Mouse (Mus musculus) C2C12 (cell line): ENCODE results near the gene Ccdc93. TPM values are rescaled to one million over a fixed set of nuclear protein-coding genes. Genes with fewer than 3 reads are reported as not detected.

ENCODE experiments used
- H3K27me3 ChIP-seq: one replicate; pipeline ENCODE4 v1.6.1; 2011; ENCODE audit not compliant: control insufficient read depth, insufficient read depth, insufficient read length
- H3K36me3 ChIP-seq: one replicate; pipeline ENCODE4 v1.6.1; 2011; ENCODE audit not compliant: control insufficient read depth, insufficient read depth
- H3K4me3 ChIP-seq: one replicate; pipeline ENCODE4 v1.5.1; 2011; ENCODE audit warnings: mild to moderate bottlenecking, control low read depth; ENCODE audit not compliant: poor library complexity, insufficient read depth, severe bottlenecking
- H3K79me2 ChIP-seq: one replicate; pipeline ENCODE4 v1.6.1; 2011; ENCODE audit not compliant: control insufficient read depth, insufficient read depth
- H3K79me3 ChIP-seq: one replicate; pipeline ENCODE4 v1.6.1; 2011; ENCODE audit warnings: low read depth, control low read depth
- H3ac ChIP-seq: one replicate; pipeline ENCODE3; 2011; ENCODE audit warnings: low read depth; ENCODE audit not compliant: control insufficient read depth, insufficient read length
- CEBPB ChIP-seq: IDR thresholded peaks from one replicate; pipeline ENCODE4 v1.6.1; 2011; ENCODE audit warnings: low read depth, mild to moderate bottlenecking, control low read depth, moderate library complexity
- CTCF ChIP-seq: IDR thresholded peaks from one replicate; pipeline ENCODE4 v1.5.1; 2011; ENCODE audit not compliant: control insufficient read depth, insufficient read depth, insufficient read length
- FOSL1 ChIP-seq: IDR thresholded peaks from one replicate; pipeline ENCODE4 v1.8.0; 2011; ENCODE audit warnings: mild to moderate bottlenecking, low read length; ENCODE audit not compliant: poor library complexity, insufficient read depth, severe bottlenecking
- MAX ChIP-seq: IDR thresholded peaks from one replicate; pipeline ENCODE4 v1.6.1; 2011; ENCODE audit warnings: mild to moderate bottlenecking, control low read depth
- MYOD1 ChIP-seq: IDR thresholded peaks from one replicate; pipeline ENCODE4 v1.6.1; 2011; ENCODE audit warnings: low read depth; ENCODE audit not compliant: control insufficient read depth, insufficient read length
- MYOG ChIP-seq: IDR thresholded peaks from one replicate; pipeline ENCODE4 v1.6.1; 2011; ENCODE audit not compliant: control insufficient read depth, insufficient read length; ENCODE audit errors: extremely low read depth
- USF1 ChIP-seq: IDR thresholded peaks from one replicate; pipeline ENCODE4 v1.6.1; 2011; ENCODE audit warnings: low read depth, mild to moderate bottlenecking, control low read depth, moderate library complexity
- long read RNA-seq, 2 experiments: library from polyadenylated mRNA; unstranded; transcript quantifications; one replicate each; pipeline ENCODE4 v2.0.0; 2019 to 2020
- polyA plus RNA-seq: library from polyadenylated mRNA; unstranded; fragments of >200 nt; fragmentation: generic; extraction: Trizol; gene quantifications from one replicate; pipeline ENCODE4 v1.2.1, GENCODE M21; 2012; ENCODE audit warnings: missing spikeins

Gene Ccdc93
- 8.4 TPM for polyA plus RNA-seq
- long read RNA-seq, experiment 1, full-length matches to known transcripts: 9 of 10 reads
- long read RNA-seq, experiment 1, partial matches to known transcripts: 0 of 10 reads
- long read RNA-seq, experiment 1, other reads (novel, unspliced or antisense): 1 of 10 reads
- long read RNA-seq, experiment 2, full-length matches to known transcripts: 86 of 103 reads
- long read RNA-seq, experiment 2, partial matches to known transcripts: 3 of 103 reads
- long read RNA-seq, experiment 2, other reads (novel, unspliced or antisense): 14 of 103 reads

DNA sequence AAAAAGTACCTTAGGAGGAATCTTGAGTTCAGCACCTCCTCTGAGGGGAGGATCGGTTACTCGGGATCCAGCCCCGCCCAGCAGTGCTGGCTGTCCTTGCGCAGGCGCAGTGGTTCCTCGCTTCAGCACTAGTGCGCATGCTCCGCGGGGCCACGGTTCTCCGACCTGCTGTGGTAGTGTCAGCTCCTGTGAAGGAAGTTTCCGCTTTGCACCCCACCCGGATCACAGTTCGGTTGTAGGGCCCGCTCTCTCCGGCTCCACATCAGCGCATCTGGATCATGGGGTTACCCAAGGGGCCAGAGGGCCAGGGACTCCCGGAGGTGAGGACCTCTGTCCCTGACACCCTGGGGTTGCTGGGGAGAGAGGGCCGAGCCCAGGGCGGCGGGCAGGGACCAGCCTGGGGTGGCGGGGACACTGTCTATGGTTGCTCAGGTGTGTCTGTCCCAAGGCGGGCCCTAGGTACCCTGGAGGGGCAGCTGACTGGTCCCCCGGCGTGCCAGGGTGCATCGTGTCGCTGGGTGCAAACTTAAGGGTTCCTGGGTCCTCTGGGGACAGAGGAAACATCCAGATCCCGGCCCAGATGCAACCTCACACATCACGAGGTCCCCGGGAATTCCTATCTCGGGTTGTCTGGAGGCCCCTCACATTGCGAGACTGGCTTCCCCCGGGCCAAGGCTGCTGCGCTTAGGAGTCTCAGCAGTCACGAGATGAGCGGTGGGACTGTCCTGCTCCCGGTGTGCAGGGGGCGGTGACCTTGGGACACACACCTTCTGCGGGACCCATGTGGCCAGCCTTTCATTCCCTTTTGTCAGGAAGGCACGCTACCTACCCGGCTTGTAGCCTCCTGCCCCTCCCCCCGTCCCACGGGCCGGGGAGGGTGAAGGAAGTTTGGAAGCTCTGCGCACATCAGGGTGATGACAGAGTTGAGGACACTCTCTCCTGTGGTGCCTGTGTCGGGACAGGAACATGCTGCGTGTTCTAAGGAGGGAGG is at the start of gene Ccdc93:
Gene Ccdc93, plus strand, starts transcription at position 112 of the 991 bp plus-strand sequence.
- peak within 1 kb of the TSS; percentile 82 for H3K4me3 ChIP-seq
- H3K27me3 ChIP-seq: no peaks in the 10 kb centered on the region
- peaks cover 11% of the 10 kb centered on the region for H3K79me3 ChIP-seq
- TF ChIP-seq FOSL1 (no peak), CTCF (no peak)
- peaks cover 21% of the 10 kb centered on the region for H3K79me2 ChIP-seq
- peaks cover 2% of the 10 kb centered on the region for H3K36me3 ChIP-seq
- peak within 1 kb of the TSS; percentile 77 for H3ac ChIP-seq

DNA sequence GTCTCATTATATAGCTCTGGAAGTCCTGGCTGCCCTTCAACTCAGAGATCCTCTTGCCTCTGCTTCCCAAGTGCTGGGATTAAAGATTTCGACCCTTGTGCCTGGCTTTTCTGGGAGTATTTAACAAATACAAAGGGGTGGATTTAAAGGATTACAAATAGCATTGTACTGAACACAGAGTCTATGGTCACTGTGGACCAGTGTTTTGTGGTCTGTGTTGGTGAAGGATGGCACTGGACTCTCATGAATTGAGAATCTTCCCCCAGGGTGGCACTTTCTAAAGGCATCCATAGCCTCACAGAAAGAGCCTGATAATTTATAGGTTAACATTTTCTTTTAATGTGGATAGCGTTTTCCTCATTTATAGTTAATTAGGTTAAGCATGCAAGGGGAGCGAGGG is 49.3 kb upstream of the Ccdc93 start:
- Histone ChIP-seq H3K27me3 (no peaks in the 10 kb centered on the region), H3K36me3 (no peaks in the 10 kb centered on the region), H3ac (no peak overlapping the region), H3K79me2 (no peaks in the 10 kb centered on the region), H3K79me3 (no peaks in the 10 kb centered on the region), H3K4me3 (no peak overlapping the region)
- TF ChIP-seq CEBPB (no peak), USF1 (no peak), FOSL1 (no peak), MAX (no peak), MYOG (no peak), CTCF (no peak), MYOD1 (no peak)

DNA sequence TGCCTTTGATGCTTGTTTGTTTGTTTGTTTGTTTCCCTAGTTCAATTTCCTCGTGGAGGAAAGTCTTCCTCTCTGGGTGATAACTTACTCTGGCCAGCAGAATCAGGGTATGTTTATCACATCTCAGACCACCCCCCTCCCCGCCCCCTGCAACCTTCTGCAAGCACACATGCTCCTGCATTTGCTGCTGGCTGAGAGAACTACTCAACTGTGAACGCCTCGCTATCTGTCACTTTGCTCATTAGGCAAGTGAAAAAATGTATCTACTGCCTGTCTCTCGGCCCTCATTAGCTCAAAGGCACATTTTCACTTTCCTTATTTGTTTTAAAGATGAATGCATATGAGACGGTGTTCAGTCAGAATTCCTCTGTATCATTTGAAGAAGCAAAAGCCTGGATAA is 42.5 kb upstream of the Ccdc93 start:
- no peak for TF ChIP-seq USF1
- TF ChIP-seq FOSL1: no peak
- TF ChIP-seq MYOD1: no peak
- TF ChIP-seq MYOG: no peak
- no peak for TF ChIP-seq MAX
- TF ChIP-seq CTCF: no peak
- no peaks in the 10 kb centered on the region for H3K79me3 ChIP-seq
- no peak overlapping the region for H3ac ChIP-seq
- H3K79me2 ChIP-seq: no peaks in the 10 kb centered on the region
- H3K27me3 ChIP-seq: no peaks in the 10 kb centered on the region
- no peaks in the 10 kb centered on the region for H3K36me3 ChIP-seq
- H3K4me3 ChIP-seq: no peak overlapping the region

DNA sequence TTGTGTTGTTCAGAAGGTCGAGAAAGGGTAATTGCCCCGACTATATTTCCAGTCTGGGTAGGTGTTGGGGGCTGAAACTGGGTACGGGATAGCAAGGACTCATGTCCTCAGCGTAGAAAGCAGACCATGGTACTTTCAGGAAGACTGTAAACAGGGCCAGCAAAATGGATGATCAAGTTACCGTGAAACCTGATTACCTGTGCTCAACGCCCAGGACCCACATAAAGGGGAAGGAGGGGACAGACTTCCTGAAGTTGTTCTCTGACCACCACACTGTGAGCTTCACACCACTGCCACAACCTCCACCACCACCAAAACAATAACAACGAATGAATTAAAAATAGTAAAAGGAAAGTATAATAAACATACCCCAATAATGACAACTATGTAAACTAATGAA is 42.1 kb upstream of the Ccdc93 start:
- Histone ChIP-seq H3K4me3 (no peak overlapping the region), H3ac (no peak overlapping the region), H3K36me3 (no peaks in the 10 kb centered on the region), H3K79me2 (no peaks in the 10 kb centered on the region), H3K79me3 (no peaks in the 10 kb centered on the region), H3K27me3 (no peaks in the 10 kb centered on the region)
- TF ChIP-seq MYOG (no peak), USF1 (no peak), CTCF (no peak), MYOD1 (no peak), MAX (no peak), FOSL1 (no peak), CEBPB (no peak)

DNA sequence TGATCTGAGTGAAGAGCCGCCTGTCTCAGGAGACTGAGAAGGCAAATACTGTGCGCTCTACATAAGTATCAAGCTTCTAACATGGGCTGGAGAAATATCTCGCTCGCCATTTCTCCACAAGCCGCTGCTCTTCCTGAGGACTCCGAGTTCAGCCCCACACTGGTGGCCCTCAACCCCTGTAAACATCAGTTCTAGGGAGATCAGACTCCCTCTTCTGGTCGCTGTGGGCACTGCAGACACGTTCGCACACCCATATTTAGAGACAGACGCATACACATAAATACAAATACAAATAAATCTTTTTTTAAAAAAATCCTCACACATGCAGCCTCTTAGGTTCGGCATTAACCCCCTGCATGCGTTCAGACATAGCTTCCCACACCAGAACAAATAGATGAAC is 41.3 kb upstream of the Ccdc93 start:
- H3K4me3 ChIP-seq: no peak overlapping the region
- TF ChIP-seq USF1 (no peak), CTCF (no peak), MAX (no peak), CEBPB (no peak), MYOD1 (no peak), MYOG (no peak), FOSL1 (no peak)
- no peak overlapping the region for H3ac ChIP-seq
- H3K79me2 ChIP-seq: no peaks in the 10 kb centered on the region
- no peaks in the 10 kb centered on the region for H3K27me3 ChIP-seq
- H3K79me3 ChIP-seq: no peaks in the 10 kb centered on the region
- H3K36me3 ChIP-seq: no peaks in the 10 kb centered on the region
